Mouse (Mus musculus) C2C12 (cell line): Measurements from ENCODE around the gene Slc2a10.

Experiments used
- CEBPB ChIP-seq: IDR thresholded peaks from one replicate; pipeline ENCODE4 v1.6.1; 2011; ENCODE audit warnings: low read depth, mild to moderate bottlenecking, control low read depth, moderate library complexity
- CTCF ChIP-seq: IDR thresholded peaks from one replicate; pipeline ENCODE4 v1.5.1; 2011; ENCODE audit not compliant: control insufficient read depth, insufficient read depth, insufficient read length
- MAX ChIP-seq: IDR thresholded peaks from one replicate; pipeline ENCODE4 v1.6.1; 2011; ENCODE audit warnings: mild to moderate bottlenecking, control low read depth
- MYOD1 ChIP-seq: IDR thresholded peaks from one replicate; pipeline ENCODE4 v1.6.1; 2011; ENCODE audit warnings: low read depth; ENCODE audit not compliant: control insufficient read depth, insufficient read length
- MYOG ChIP-seq: IDR thresholded peaks from one replicate; pipeline ENCODE4 v1.6.1; 2011; ENCODE audit not compliant: control insufficient read depth, insufficient read length; ENCODE audit errors: extremely low read depth
- USF1 ChIP-seq: IDR thresholded peaks from one replicate; pipeline ENCODE4 v1.6.1; 2011; ENCODE audit warnings: low read depth, mild to moderate bottlenecking, control low read depth, moderate library complexity

GRCm38 (mm10) chr2:165554066-165554465 lies 50.5 kb downstream of the Slc2a10 start:
- no peak for TF ChIP-seq CTCF
- no peak for TF ChIP-seq USF1
- no peak for TF ChIP-seq MAX
- TF ChIP-seq MYOG: no peak
- TF ChIP-seq CEBPB: no peak
- TF ChIP-seq MYOD1: no peak
